Mouse (Mus musculus): ENCODE measurements around the gene Baiap2l2. TPM values are rescaled to one million over a fixed set of nuclear protein-coding genes. Genes with fewer than 3 reads are reported as not detected.

The Baiap2l2 gene
- total RNA-seq, 2 experiments from 2014 or later, result 5.9 to 6.4 TPM

- peak overlapping the region; percentile 33 for H3K4me3 ChIP-seq
- no peak for TF ChIP-seq CTCF (IDR thresholded peaks at IDR 0.05)
- intact Hi-C loops (cut with DNase I), result no loop called here
- DNase-seq (ENCODE audit: extremely low spot score in 1 of 2, low spot score in 2 of 2), result no peak
- H3K27ac ChIP-seq, result no peak overlapping the region
Observed at GRCm38 (mm10) chr15:79252580-79252979, 32.8 kb downstream of the Baiap2l2 start.

GRCm38 (mm10) chr15:79251781-79252491 lies 33.4 kb downstream of the Baiap2l2 start:
- intact Hi-C loops (cut with DNase I), result no loop called here
- Histone ChIP-seq H3K4me3 (peak overlapping the region; percentile 33), H3K27ac (peak overlapping the region; percentile 7; the same call in 1 of the 2 replicates)
- no peak for TF ChIP-seq CTCF (IDR thresholded peaks at IDR 0.05)
- DNase-seq (ENCODE audit: extremely low spot score in 1 of 2, low spot score in 2 of 2), result no peak

- intact Hi-C loops (cut with DNase I), result no loop called here
- no peak; the same call in 1 of the 2 replicates for TF ChIP-seq CTCF (IDR thresholded peaks at IDR 0.05)
- no peak overlapping the region for H3K27ac ChIP-seq
- DNase-seq (ENCODE audit: extremely low spot score in 1 of 2, low spot score in 2 of 2), result no peak
- H3K4me3 ChIP-seq, result no peak overlapping the region
Observed at GRCm38 (mm10) chr15:79251168-79251567, 34.2 kb downstream of the Baiap2l2 start.

- no peak for DNase-seq (ENCODE audit: extremely low spot score in 1 of 2, low spot score in 2 of 2)
- no peak overlapping the region for H3K4me3 ChIP-seq
- TF ChIP-seq CTCF (IDR thresholded peaks at IDR 0.05), result no peak
- no peak overlapping the region for H3K27ac ChIP-seq
- intact Hi-C loops (cut with DNase I), result no loop called here
Observed at GRCm38 (mm10) chr15:79250236-79250635, 35.1 kb downstream of the Baiap2l2 start.

- intact Hi-C loops (cut with DNase I), result no loop called here
- no peak for TF ChIP-seq CTCF (IDR thresholded peaks at IDR 0.05)
- Histone ChIP-seq H3K27ac (no peak overlapping the region), H3K4me3 (no peak overlapping the region)
- no peak for DNase-seq (ENCODE audit: extremely low spot score in 1 of 2, low spot score in 2 of 2)
Observed at GRCm38 (mm10) chr15:79245321-79245720, 40.0 kb downstream of the Baiap2l2 start.

- H3K4me3 ChIP-seq, result no peak overlapping the region
- H3K27ac ChIP-seq, result peak overlapping the region; percentile 60
- intact Hi-C loops (cut with DNase I), result loop anchor here (5.0 kb wide), 1 partner anchor 363 kb away; the partner anchor contains the start of gene Dmc1
- TF ChIP-seq CTCF (IDR thresholded peaks at IDR 0.05), result no peak
- no peak for DNase-seq (ENCODE audit: extremely low spot score in 1 of 2, low spot score in 2 of 2)
Observed at GRCm38 (mm10) chr15:79244071-79244893, 41.1 kb downstream of the Baiap2l2 start.

GRCm38 (mm10) chr15:79243234-79244042 lies 41.9 kb downstream of the Baiap2l2 start:
- intact Hi-C loops (cut with DNase I), result loop anchor here (1.0 to 5.0 kb wide), 2 partner anchors 224 to 364 kb away; partner anchors contain the start of gene Dmc1
- peak overlapping the region; percentile 60 for H3K27ac ChIP-seq
- no peak; the same call in none of the 2 replicates for TF ChIP-seq CTCF (IDR thresholded peaks at IDR 0.05)
- no peak overlapping the region for H3K4me3 ChIP-seq
- peak; percentile 95 to 98 for DNase-seq (ENCODE audit: extremely low spot score in 1 of 2, low spot score in 2 of 2)

GRCm38 (mm10) chr15:79242574-79243233 lies 42.6 kb downstream of the Baiap2l2 start:
- intact Hi-C loops (cut with DNase I), result loop anchor here (1.0 to 5.0 kb wide), 2 partner anchors 225 to 365 kb away; partner anchors contain the start of gene Dmc1
- no peak overlapping the region for H3K4me3 ChIP-seq
- TF ChIP-seq CTCF (IDR thresholded peaks at IDR 0.05), result no peak
- peak in 1 of 2 experiments; percentile 24 for DNase-seq (ENCODE audit: extremely low spot score in 1 of 2, low spot score in 2 of 2)
- H3K27ac ChIP-seq, result peak overlapping the region; percentile 10

- Histone ChIP-seq H3K27ac (no peak overlapping the region), H3K4me3 (no peak overlapping the region)
- intact Hi-C loops (cut with DNase I), result no loop called here
- no peak for TF ChIP-seq CTCF (IDR thresholded peaks at IDR 0.05)
- DNase-seq (ENCODE audit: extremely low spot score in 1 of 2, low spot score in 2 of 2), result no peak
Observed at GRCm38 (mm10) chr15:79238036-79238435, 47.3 kb downstream of the Baiap2l2 start.

GRCm38 (mm10) chr15:79235268-79235667 lies 50.1 kb downstream of the Baiap2l2 start:
- DNase-seq (ENCODE audit: extremely low spot score in 1 of 2, low spot score in 2 of 2), result no peak
- Histone ChIP-seq H3K27ac (no peak overlapping the region), H3K4me3 (no peak overlapping the region)
- intact Hi-C loops (cut with DNase I), result no loop called here
- TF ChIP-seq CTCF (IDR thresholded peaks at IDR 0.05), result no peak

Measured in left cerebral cortex, adult 2 months (tissue).